Mouse (Mus musculus) kidney, adult 2 months (tissue): ENCODE data around the gene Btbd2. TPM values are rescaled to one million over a fixed set of nuclear protein-coding genes. Genes with fewer than 3 reads are reported as not detected.
A peak's percentile ranks its signal among the peaks of the same experiment; 100 is the strongest.

Experiments
- DNase-seq: peaks from one replicate; pipeline ENCODE4 v3.0.0; 2021
- H3K27ac ChIP-seq: fragments of 200-500 bp; 2 replicates; pipeline ENCODE4 v1.5.1; 2012; ENCODE audit warnings: low read depth, low read length, control low read depth, inconsistent platforms; ENCODE audit not compliant: insufficient read depth
- H3K27me3 ChIP-seq: fragments of 200-500 bp; replicated peaks from 2 replicates; pipeline ENCODE4 v1.6.1; 2012; ENCODE audit warnings: mild to moderate bottlenecking, moderate library complexity, low read length, inconsistent platforms; ENCODE audit not compliant: control insufficient read depth, insufficient read depth
- H3K36me3 ChIP-seq: fragments of 200-500 bp; 2 replicates; pipeline ENCODE4 v1.6.1; 2012; ENCODE audit warnings: mild to moderate bottlenecking, moderate library complexity, low read length, inconsistent platforms; ENCODE audit not compliant: control insufficient read depth, insufficient read depth
- H3K4me1 ChIP-seq: fragments of 200-500 bp; 2 replicates; pipeline ENCODE4 v1.6.1; 2011; ENCODE audit warnings: low read length; ENCODE audit not compliant: control insufficient read depth, insufficient read depth
- H3K4me3 ChIP-seq: fragments of 200-500 bp; 2 replicates; pipeline ENCODE4 v1.5.1; 2011; ENCODE audit warnings: mild to moderate bottlenecking, low read depth, low read length, control low read depth; ENCODE audit not compliant: insufficient read depth
- CTCF ChIP-seq: fragments of 200-500 bp; conservative IDR thresholded peaks from 2 replicates; pipeline ENCODE4 v1.5.1; 2011; ENCODE audit warnings: low read depth, mild to moderate bottlenecking, control low read depth, low read length, moderate library complexity, mixed read lengths; ENCODE audit not compliant: insufficient read depth, insufficient read length
- POLR2A ChIP-seq: fragments of 200-500 bp; IDR thresholded peaks from one replicate; pipeline ENCODE4 v1.6.1; 2011; ENCODE audit warnings: low read depth, low read length, control low read depth
- WGBS: fragments of 180-500 bp; shearing (Covaris S2); methylation state at CpG from one replicate; pipeline ENCODE4 v1.1.7; 2018; 5-methylcytosine and 5-hydroxymethylcytosine counted together
- polyA plus RNA-seq: library from polyadenylated mRNA; depleted of rRNA; stranded (reverse); fragments of >200 nt; gene quantifications from 2 replicates; pipeline ENCODE4 v1.2.3, GENCODE M21; 2012

Btbd2 gene
- polyA plus RNA-seq, 1 experiment, result 77.7 TPM

GRCm38 (mm10) chr10:80695801-80696501 lies 39.1 kb upstream of the Btbd2 start:
- H3K27me3 ChIP-seq, result no peaks in the 10 kb centered on the region
- H3K36me3 ChIP-seq, result no peaks in the 10 kb centered on the region
- TF ChIP-seq POLR2A, result no peak
- TF ChIP-seq CTCF, result no peak
- 46% methylated on average over 10 of the region's 10 CpGs for WGBS
- H3K4me1 ChIP-seq, result peaks cover 38% of the 10 kb centered on the region
- peak overlapping the region; percentile 62 for H3K27ac ChIP-seq
- no peak overlapping the region for H3K4me3 ChIP-seq
- DNase-seq, result no peak

GRCm38 (mm10) chr10:80695186-80695585 lies 38.3 kb upstream of the Btbd2 start:
- Histone ChIP-seq H3K27ac (peak overlapping the region; percentile 72), H3K27me3 (no peaks in the 10 kb centered on the region), H3K4me1 (peaks cover 35% of the 10 kb centered on the region), H3K36me3 (no peaks in the 10 kb centered on the region), H3K4me3 (no peak overlapping the region)
- 48% methylated on average over 2 of the region's 2 CpGs for WGBS
- no peak for TF ChIP-seq POLR2A
- no peak for TF ChIP-seq CTCF
- peak; percentile 78 for DNase-seq

- Histone ChIP-seq H3K4me1 (peaks cover 35% of the 10 kb centered on the region), H3K27me3 (no peaks in the 10 kb centered on the region), H3K36me3 (no peaks in the 10 kb centered on the region), H3K4me3 (no peak overlapping the region), H3K27ac (peak overlapping the region; percentile 72)
- WGBS, result 89% methylated on average over 13 of the region's 13 CpGs
- no peak for DNase-seq
- TF ChIP-seq POLR2A (no peak), CTCF (no peak)
Measured at GRCm38 (mm10) chr10:80694159-80694938, 37.5 kb upstream of the Btbd2 start.

GRCm38 (mm10) chr10:80693401-80694045 lies 36.7 kb upstream of the Btbd2 start:
- no peak overlapping the region for H3K27ac ChIP-seq

GRCm38 (mm10) chr10:80692249-80693165 lies 35.6 kb upstream of the Btbd2 start:
- H3K27ac ChIP-seq, result peak overlapping the region; percentile 5; the same call in 1 of the 2 replicates
- no peak for TF ChIP-seq POLR2A
- TF ChIP-seq CTCF, result no peak
- H3K36me3 ChIP-seq, result no peaks in the 10 kb centered on the region
- no peaks in the 10 kb centered on the region for H3K27me3 ChIP-seq
- no peak overlapping the region for H3K4me3 ChIP-seq
- 75% methylated on average over 14 of the region's 14 CpGs for WGBS
- DNase-seq, result peak; percentile 38
- H3K4me1 ChIP-seq, result peaks cover 35% of the 10 kb centered on the region

More at GRCm38 (mm10) chr10:80693401-80694045, 36.7 kb upstream of the Btbd2 start:
- Histone ChIP-seq H3K36me3 (no peaks in the 10 kb centered on the region), H3K27me3 (no peaks in the 10 kb centered on the region), H3K4me3 (no peak overlapping the region), H3K4me1 (peaks cover 35% of the 10 kb centered on the region)
- TF ChIP-seq POLR2A, result no peak
- DNase-seq, result peak; percentile 63
- 46% methylated on average over 12 of the region's 12 CpGs for WGBS

GRCm38 (mm10) chr10:80687850-80688249 lies 31.0 kb upstream of the Btbd2 start:
- H3K36me3 ChIP-seq, result no peaks in the 10 kb centered on the region
- no peaks in the 10 kb centered on the region for H3K27me3 ChIP-seq
- no peak overlapping the region for H3K27ac ChIP-seq
- TF ChIP-seq CTCF (peak; percentile 88), POLR2A (no peak)
- DNase-seq, result peak; percentile 92
- WGBS, result 7% methylated on average over 5 of the region's 5 CpGs
- peaks cover 3% of the 10 kb centered on the region for H3K4me1 ChIP-seq
- H3K4me3 ChIP-seq, result no peak overlapping the region
